Mouse (Mus musculus) liver, postnatal 0 days (tissue): Measurements from ENCODE around the gene Cyp2j5. TPM values are rescaled to one million over a fixed set of nuclear protein-coding genes. Genes with fewer than 3 reads are reported as not detected.

ENCODE experiments used
- ATAC-seq: fragments of 200-750 bp; cut with Nextera tagmentation; 2 replicates; pipeline ENCODE4 v1.8.0; 2017; ENCODE audit warnings: mild to moderate bottlenecking, moderate library complexity
- DNase-seq: peaks from one replicate; pipeline ENCODE4 v3.0.0-alpha.2; 2016
- H3K27ac ChIP-seq: fragments of 300-500 bp; sonication (generic); 2 replicates; pipeline ENCODE4 v1.5.1; 2014; ENCODE audit warnings: antibody characterized with exemption, moderate library complexity, mild to moderate bottlenecking, low read depth
- H3K27me3 ChIP-seq: fragments of 300-500 bp; sonication (generic); 2 replicates; pipeline ENCODE4 v1.6.1; 2014; ENCODE audit warnings: low read length, control low read depth, mixed read lengths; ENCODE audit not compliant: insufficient read depth
- H3K36me3 ChIP-seq: fragments of 300-500 bp; sonication (generic); replicated peaks from 2 replicates; pipeline ENCODE4 v1.6.1; 2014; ENCODE audit warnings: mild to moderate bottlenecking, control low read depth, low read length, moderate library complexity, mixed read lengths; ENCODE audit not compliant: insufficient read depth
- H3K4me1 ChIP-seq: fragments of 300-500 bp; sonication (generic); 2 replicates; pipeline ENCODE4 v1.6.1; 2014; ENCODE audit warnings: antibody characterized with exemption, mild to moderate bottlenecking, control low read depth; ENCODE audit not compliant: insufficient read depth
- H3K4me2 ChIP-seq: fragments of 300-500 bp; sonication (generic); 2 replicates; pipeline ENCODE4 v1.6.1; 2014; ENCODE audit warnings: low read depth, mild to moderate bottlenecking, low read length, moderate library complexity, mixed read lengths
- H3K4me3 ChIP-seq: fragments of 300-500 bp; sonication (generic); 2 replicates; pipeline ENCODE4 v1.5.1; 2014; ENCODE audit warnings: low read depth, low read length
- H3K9ac ChIP-seq: fragments of 300-500 bp; sonication (generic); replicated peaks from 2 replicates; pipeline ENCODE4 v1.6.1; 2014; ENCODE audit warnings: mild to moderate bottlenecking, moderate library complexity
- H3K9me3 ChIP-seq: fragments of 300-500 bp; sonication (generic); 2 replicates; pipeline ENCODE4 v1.6.1; 2016; ENCODE audit warnings: mild to moderate bottlenecking, control low read depth, low read length, mixed read lengths
- CTCF ChIP-seq: sonication (generic); IDR thresholded peaks from 2 replicates; pipeline ENCODE4 v1.5.1; 2016; ENCODE audit warnings: antibody characterized with exemption, low read depth
- EP300 ChIP-seq: IDR thresholded peaks from 2 replicates; pipeline ENCODE4 v1.6.1; 2016; ENCODE audit warnings: antibody characterized with exemption, low read depth, mild to moderate bottlenecking
- WGBS: fragments of 180-500 bp; shearing (Covaris S2); extraction: QIAGEN DNeasy Blood & Tissue Kit; methylation state at CpG from one replicate; pipeline ENCODE4 v1.1.7; 2014; ENCODE audit not compliant: insufficient replicate concordance; 5-methylcytosine and 5-hydroxymethylcytosine counted together
- polyA plus RNA-seq: library from polyadenylated mRNA; unstranded; fragments of >200 nt; fragmentation: Nextera tagmentation; extraction: Ambion mirVana; gene quantifications from 2 replicates; pipeline ENCODE4 v1.2.1, GENCODE M21; 2015

Gene Cyp2j5
- polyA plus RNA-seq: 24.4 and 27.6 TPM in 2 replicates

DNA sequence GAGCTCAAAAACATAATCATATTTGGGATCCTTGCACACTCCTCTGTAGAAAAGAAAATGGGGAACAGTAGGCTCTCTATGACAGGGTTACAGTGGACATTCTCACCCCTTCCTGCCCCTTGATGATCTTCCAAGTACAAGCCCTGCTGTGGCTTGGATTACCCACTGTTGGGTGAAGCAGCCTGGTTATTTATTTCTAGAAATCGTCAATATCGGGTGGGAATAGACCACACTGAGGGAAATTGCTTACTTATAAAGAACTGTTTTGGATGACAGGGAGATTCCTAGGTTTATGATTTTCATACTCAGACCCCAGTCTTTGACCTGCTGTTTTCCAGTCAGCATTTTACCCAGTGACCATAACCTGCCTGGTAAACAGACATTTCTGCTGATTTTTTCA, at the start of gene Cyp2j5:
Gene Cyp2j5, minus strand, starts transcription at position 164 of the 400 bp plus-strand sequence.
- WGBS: 66% methylated on average over 2 of the region's 2 CpGs
- Histone ChIP-seq H3K36me3 (no peaks in the 10 kb centered on the region), H3K9ac (no peak within 1 kb of the TSS), H3K27ac (peak within 1 kb of the TSS; percentile 55; the same call in 1 of the 2 replicates), H3K4me2 (peak within 1 kb of the TSS; percentile 53), H3K9me3 (no peaks in the 10 kb centered on the region), H3K4me1 (no peaks in the 10 kb centered on the region), H3K27me3 (no peaks in the 10 kb centered on the region), H3K4me3 (peak within 1 kb of the TSS; percentile 15; the same call in 1 of the 2 replicates)
- ATAC-seq (peak; percentile 38; the same call in 1 of the 2 replicates), DNase-seq (no peak)
- TF ChIP-seq CTCF (no peak), EP300 (no peak)

DNA sequence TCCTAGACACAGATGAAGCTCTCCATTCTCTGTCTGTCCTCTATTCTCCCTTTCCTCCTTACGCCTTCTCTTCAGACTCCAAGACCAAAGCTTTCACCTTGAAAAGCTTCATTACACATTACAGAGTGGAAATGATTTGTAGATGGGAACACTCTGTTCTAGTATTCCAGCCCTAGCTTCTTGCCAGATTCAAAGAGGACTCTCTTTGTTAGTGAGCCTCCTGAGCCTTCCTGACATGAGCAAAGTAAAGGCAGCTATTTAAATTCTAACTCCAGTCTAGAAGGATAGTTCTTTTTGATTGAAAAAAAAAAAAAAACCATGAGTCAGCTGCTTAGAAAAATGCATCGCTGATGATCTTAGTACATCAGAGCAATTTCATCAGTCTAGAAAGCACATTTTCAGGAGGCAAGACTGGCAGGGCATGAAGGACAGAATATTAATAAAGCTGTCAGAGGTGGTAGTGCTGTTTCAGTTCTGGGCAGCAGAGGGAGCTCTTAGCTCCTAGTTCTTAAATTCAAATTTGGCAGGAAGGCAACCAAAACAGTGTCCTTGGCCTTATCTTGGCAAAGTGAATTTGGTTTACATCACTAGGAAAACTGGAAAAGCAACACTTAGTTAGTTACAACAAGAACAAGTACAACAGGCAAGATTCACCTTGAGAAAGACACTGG, 41.5 kb upstream of the Cyp2j5 start:
- H3K9ac ChIP-seq: no peak overlapping the region
- no peaks in the 10 kb centered on the region for H3K27me3 ChIP-seq
- no peak overlapping the region for H3K27ac ChIP-seq
- 52% methylated on average over 2 of the region's 2 CpGs for WGBS
- H3K4me3 ChIP-seq: no peak overlapping the region
- no peak for ATAC-seq
- TF ChIP-seq CTCF (peak; percentile 61), EP300 (no peak)
- H3K36me3 ChIP-seq: no peaks in the 10 kb centered on the region
- H3K4me2 ChIP-seq: no peak overlapping the region
- H3K9me3 ChIP-seq: no peaks in the 10 kb centered on the region
- DNase-seq: peak; percentile 21
- H3K4me1 ChIP-seq: no peaks in the 10 kb centered on the region

DNA sequence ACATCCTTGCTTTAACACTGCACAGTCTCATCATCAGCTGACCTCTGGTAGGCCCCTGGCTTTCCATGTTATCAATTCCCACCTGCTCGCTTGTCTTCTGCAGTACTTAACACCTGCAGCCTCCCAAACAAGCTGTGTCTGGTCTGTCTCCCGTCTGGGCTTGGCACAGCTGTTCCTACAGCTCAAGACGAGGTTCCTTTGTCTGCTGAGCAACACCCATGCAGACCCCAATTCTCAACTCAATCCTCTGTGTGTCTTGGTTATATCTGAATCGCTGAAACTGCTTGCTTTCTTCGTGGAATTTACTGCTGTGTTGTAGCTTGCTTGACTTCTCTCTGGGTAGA, 34.2 kb upstream of the Cyp2j5 start:
- H3K4me2 ChIP-seq: no peak overlapping the region
- no peaks in the 10 kb centered on the region for H3K4me1 ChIP-seq
- H3K27me3 ChIP-seq: no peaks in the 10 kb centered on the region
- H3K27ac ChIP-seq: no peak overlapping the region
- no peak for DNase-seq
- TF ChIP-seq CTCF (no peak), EP300 (no peak)
- no peak overlapping the region for H3K4me3 ChIP-seq
- no peaks in the 10 kb centered on the region for H3K36me3 ChIP-seq
- H3K9me3 ChIP-seq: no peaks in the 10 kb centered on the region
- H3K9ac ChIP-seq: no peak overlapping the region
- 69% methylated on average over 5 of the region's 5 CpGs for WGBS
- ATAC-seq: no peak

DNA sequence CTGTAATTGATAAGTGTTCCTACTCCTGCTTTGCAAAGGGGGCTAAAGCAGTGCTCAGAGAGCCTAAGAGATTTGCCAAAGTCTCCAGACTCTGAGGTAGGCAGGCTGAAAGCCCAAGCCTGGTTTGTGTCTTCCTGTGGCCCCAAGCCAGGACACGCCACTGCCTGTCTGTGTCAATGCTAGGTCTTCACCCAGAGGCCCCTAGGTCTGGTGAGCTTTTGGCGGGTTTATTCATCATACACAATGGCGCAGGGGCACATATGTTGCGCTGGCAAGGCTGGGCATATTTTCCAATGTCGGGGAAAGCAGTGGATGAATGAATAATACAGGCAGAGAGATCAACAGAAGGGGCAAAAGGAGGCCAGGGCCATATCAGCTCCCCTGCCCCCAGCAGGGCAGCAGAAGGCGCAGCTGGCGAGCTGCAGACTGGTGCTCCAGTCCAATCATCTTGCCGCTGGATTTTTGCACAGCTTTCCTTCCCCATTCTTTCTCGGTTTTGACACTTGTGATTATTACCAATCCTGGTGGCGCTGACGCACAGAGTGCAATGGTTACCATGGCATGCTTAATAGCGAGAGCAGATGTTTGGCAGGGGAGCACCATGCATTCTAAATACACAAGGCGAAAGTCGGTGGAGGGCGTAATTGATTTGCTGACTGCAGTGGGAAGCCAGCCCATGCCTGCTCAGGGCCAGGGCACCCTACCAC, 33.7 kb upstream of the Cyp2j5 start:
- Histone ChIP-seq H3K9ac (no peak overlapping the region), H3K4me1 (no peaks in the 10 kb centered on the region), H3K27ac (no peak overlapping the region), H3K27me3 (no peaks in the 10 kb centered on the region), H3K9me3 (no peaks in the 10 kb centered on the region), H3K4me2 (no peak overlapping the region), H3K36me3 (no peaks in the 10 kb centered on the region), H3K4me3 (no peak overlapping the region)
- DNase-seq: no peak
- ATAC-seq: no peak
- WGBS: 80% methylated on average over 15 of the region's 15 CpGs
- no peak for TF ChIP-seq EP300
- TF ChIP-seq CTCF: no peak

DNA sequence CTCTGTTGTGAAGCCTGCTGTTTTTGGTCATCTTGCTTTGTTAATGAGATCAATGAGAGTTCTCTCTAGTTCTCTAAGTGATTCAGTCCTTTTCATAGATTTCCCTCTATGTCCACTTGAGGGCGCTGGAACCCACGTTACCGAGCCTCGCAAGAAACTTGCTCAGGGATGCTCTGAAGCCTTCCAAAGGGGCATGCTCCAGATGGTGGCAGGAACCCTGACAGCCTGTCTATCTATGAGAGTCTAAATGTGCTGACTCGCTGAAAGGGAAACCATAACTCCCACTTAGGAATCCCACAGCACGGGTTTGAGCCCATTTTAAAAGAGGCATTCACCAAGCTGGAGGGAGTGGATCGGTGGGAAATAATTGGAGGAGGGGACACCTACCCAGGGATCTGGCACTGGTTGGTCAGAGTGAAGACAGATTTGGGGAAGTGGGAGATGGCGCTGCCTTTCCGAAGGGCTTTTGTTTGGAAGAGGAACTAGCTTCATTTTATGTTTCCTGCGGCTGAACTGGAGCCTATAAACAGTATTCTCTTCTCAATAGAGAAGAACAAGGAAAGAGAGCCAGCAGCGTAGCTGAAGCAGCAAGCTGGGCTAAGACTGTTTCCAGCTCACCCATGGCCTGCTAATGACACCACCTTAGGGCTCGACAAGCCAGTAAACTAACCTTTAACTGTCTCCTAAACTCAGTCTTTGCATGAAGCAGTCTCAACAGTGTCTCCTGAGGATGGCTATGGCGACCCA, 32.8 kb upstream of the Cyp2j5 start:
- H3K9ac ChIP-seq: no peak overlapping the region
- WGBS: 19% methylated on average over 13 of the region's 13 CpGs
- H3K4me3 ChIP-seq: no peak overlapping the region
- no peaks in the 10 kb centered on the region for H3K4me1 ChIP-seq
- no peak overlapping the region for H3K27ac ChIP-seq
- peak; percentile 21 for DNase-seq
- H3K9me3 ChIP-seq: no peaks in the 10 kb centered on the region
- H3K27me3 ChIP-seq: no peaks in the 10 kb centered on the region
- no peaks in the 10 kb centered on the region for H3K36me3 ChIP-seq
- ATAC-seq: no peak
- no peak overlapping the region for H3K4me2 ChIP-seq
- TF ChIP-seq CTCF (peak; percentile 53), EP300 (no peak)

DNA sequence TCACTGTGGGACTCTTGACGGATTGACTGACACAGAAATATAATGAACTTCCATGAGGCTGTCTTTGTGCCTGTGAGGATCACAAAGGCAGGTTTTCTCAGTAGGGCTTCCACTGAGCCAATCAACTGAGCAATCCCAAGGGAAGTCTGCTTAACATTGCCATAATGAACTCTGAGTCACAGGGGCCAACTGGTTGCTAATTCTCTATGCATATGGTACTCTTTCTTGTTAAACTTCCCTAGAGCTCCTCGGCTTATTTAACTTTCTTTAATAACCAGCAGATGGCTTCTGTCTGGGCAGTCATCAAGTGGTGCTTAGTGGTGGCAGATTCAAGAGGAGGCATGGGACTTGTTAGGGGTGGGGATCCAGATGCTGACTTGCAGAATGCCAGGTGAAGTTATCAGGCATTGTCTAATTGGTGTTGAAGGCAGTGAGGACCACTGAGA, 23.4 kb upstream of the Cyp2j5 start:
- no peak for TF ChIP-seq CTCF
- no peak for TF ChIP-seq EP300
- WGBS: 76% methylated on average over 2 of the region's 2 CpGs
- H3K36me3 ChIP-seq: no peaks in the 10 kb centered on the region
- H3K27ac ChIP-seq: no peak overlapping the region
- H3K4me1 ChIP-seq: no peaks in the 10 kb centered on the region
- no peaks in the 10 kb centered on the region for H3K27me3 ChIP-seq
- no peak for DNase-seq
- no peak for ATAC-seq
- no peak overlapping the region for H3K4me2 ChIP-seq
- H3K9ac ChIP-seq: no peak overlapping the region
- no peak overlapping the region for H3K4me3 ChIP-seq
- H3K9me3 ChIP-seq: no peaks in the 10 kb centered on the region
